Mouse (Mus musculus) cerebellum, adult 2 months (tissue): ENCODE measurements around the gene Wdr24.

ENCODE experiments used
- CTCF ChIP-seq: fragments of 200-500 bp; IDR thresholded peaks from 2 replicates; pipeline ENCODE4 v1.5.1; 2011; ENCODE audit warnings: low read depth, mild to moderate bottlenecking, control low read depth, low read length, moderate library complexity, borderline replicate concordance; ENCODE audit not compliant: insufficient read depth
- POLR2A ChIP-seq: fragments of 200-500 bp; IDR thresholded peaks from 2 replicates; pipeline ENCODE4 v1.6.1; 2011; ENCODE audit warnings: low read length, control low read depth, borderline replicate concordance; ENCODE audit not compliant: insufficient read depth

DNA sequence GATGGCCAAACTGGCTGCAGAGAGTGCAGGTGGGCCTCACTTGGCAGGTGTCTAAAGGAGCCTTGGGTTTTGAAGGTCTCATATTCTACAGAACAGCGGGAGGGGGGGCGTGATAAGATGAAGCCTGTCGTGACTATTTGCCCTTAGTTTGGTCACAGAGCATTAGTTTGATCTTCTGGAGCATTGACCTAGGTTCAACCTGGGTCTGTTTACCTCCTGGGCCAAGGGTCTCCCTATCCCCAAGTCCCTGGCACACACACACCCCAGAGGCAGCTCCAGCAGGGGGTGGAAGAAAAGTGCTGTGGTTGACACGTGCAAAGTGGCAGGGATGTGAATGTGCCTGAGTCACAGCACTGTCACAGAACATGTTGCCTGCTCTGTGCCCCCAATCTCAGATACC lies 12.5 kb upstream of the Wdr24 start:
- TF ChIP-seq CTCF = no peak
- no peak for TF ChIP-seq POLR2A
